Mouse (Mus musculus): ENCODE measurements around the gene Spire2.

- no peak for TF ChIP-seq GATA1 (IDR thresholded peaks at IDR 0.05; ENCODE audit: low read length)
- no peak for TF ChIP-seq TAL1 (IDR thresholded peaks at IDR 0.05; ENCODE audit: low read length)
Measured at GRCm38 (mm10) chr8:123292281-123292680, 40.2 kb upstream of the Spire2 start.

Data from erythroblast, embryonic 14.5 days (primary cell).